Mouse (Mus musculus) gastrocnemius, adult 8-10 months (tissue): Measurements from ENCODE around the gene Pask. TPM values are rescaled to one million over a fixed set of nuclear protein-coding genes. Genes with fewer than 3 reads are reported as not detected.
"Not testable (repeated sequence)": the region's sequence is repeated elsewhere in the genome, so short reads cannot be mapped to it uniquely, and the experiment has no call there.

ENCODE experiments used
- DNase-seq, 2 experiments: peaks; one replicate each; pipeline ENCODE4 v3.0.0; 2022; ENCODE audit warnings: low spot score in 2 of 2
- total RNA-seq, 4 experiments: library from RNA; stranded (reverse); gene quantifications; 2 replicates each; pipeline ENCODE4 v1.2.4; 2022

Pask gene
- total RNA-seq, result under 1 TPM; 0.05 to 0.51 (median 0.29) TPM

DNA sequence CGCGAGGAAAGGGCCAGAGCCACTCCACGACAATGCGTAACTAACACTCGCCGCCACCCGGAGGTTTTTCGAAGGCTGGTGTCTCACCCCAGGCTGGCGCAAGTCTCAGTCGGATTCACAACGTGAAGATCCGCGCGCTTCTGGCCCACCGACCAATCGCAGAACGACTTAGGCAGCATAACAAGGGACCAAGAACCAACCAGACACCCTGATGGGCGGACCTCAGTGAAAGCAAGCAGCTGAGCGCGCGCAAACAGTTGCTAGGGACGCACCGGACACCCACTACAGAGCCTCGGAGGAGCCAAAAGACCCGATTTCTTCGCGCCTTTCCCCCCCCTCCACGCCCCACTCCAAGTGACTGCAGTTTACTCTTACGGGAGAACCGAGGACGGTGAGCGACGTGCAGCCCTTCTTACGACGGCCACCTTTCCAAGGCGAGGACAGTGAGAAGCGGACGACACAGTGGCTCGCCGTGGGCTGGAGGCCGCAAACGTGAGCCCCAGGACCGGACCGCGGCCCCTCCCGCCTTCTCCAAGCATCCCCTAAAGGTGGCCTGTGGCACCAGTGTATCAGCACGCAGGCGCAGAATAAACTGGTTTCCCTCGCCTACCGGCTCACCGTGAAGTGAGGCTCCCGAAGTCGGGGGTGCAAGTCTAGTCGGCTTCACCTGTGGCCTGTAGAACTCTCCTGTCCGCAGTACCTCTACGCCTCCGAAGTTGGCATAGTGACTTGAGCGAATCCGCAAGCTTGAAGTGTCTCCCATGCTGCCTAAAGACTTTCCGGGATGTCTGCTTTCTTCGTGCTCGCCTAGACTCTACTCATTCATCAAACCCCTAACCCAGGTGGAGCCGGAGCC lies at the start of gene Pask, which contains the start of gene Ppp1r7:
TSS of gene Pask (minus strand) at position 835 of the 856 bp plus-strand sequence.
TSS of gene Ppp1r7 (plus strand) at position 207 of the 856 bp plus-strand sequence.
- peak; percentile 86 to 91 for DNase-seq

GRCm38 (mm10) chr1:93388906-93389305 lies 45.6 kb upstream of the Pask start:
- no peak for DNase-seq

DNA sequence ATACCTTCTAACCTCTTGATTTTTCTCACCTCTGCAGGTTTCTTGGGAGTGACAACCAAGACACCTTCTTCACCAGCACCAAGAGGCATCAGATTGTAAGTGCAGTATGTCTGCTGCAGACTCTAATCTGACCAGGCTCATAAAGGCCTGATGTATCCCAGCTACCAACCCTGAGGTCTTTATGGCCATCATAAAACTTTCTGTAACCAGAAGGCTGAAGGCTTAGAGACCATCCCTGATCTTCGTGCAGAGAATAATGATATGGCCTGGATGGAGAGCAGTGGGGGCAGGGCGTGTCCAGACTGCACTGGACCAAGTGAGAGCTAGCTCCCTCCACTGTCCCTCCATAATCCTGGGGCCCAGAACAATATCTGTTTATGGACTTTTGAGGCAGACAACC lies 43.9 kb upstream of the Pask start:
- DNase-seq, result no peak

- DNase-seq, result no peak
Observed at GRCm38 (mm10) chr1:93379117-93379516, 35.8 kb upstream of the Pask start.

DNA sequence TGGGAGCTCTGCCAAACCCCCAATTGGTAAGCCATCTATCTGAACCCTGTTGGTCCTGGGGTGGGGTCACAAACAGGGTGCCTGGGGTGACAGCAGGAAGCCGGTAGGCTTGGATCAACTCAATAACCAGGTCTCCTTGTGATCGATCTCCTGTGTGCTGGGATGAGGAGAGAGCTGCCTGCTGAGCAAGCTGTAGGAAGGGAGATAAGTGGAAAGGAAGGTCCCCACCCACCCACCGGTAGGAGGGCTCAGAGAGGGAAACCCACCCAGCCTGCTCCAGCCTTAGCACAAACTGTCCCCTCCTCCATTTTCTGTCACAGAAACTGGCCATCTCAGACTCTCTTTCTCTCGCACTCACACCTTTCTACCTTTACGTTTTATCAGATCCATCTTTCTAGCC lies 34.0 kb upstream of the Pask start:
- DNase-seq, result no peak

GRCm38 (mm10) chr1:93373665-93374064 lies 30.4 kb upstream of the Pask start, which contains the start of gene Ano7:
Gene Ano7, plus strand, starts transcription at chr1:93373930.
- DNase-seq, result no peak

DNA sequence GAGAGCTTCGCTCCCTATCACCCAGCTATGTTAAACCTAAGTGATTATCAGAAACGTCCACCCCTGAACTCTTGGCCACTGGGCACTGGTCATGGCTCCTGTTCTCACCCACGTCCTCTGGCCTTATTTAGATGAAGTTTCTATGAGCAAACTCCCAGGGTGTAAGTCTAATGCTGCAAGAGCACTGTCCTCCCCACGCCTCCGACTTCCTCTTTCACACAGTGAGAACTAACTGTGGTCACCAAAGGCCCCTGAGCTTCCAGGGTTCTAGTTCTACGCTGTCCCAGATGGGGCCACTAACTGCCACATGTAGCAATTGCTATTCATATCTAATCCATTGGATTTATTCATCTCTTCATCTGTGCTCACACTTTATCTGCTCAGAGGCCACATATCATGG lies 22.4 kb upstream of the Pask start:
- no peak for DNase-seq

DNA sequence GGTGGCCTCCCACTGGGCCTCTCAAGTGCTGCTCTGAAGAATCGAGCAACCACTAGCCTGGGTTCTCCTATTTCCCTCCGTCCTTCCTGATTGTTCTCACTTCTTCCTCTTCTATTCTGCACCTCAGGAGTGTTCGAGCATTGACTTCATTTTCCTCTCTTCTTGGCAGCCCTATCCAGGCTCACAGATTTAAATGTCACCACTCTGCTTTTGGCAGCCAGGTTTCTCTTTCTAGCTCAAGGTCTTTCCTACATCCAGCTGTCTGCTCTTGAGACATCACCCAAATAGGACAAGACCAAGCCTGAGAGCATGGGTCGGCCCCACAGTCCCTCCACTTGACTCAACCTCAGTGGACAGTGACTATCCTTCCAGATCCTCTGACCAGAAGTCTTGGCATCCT lies 19.4 kb upstream of the Pask start:
- no peak for DNase-seq

- DNase-seq, result no peak
Observed at GRCm38 (mm10) chr1:93352724-93353123, 9.4 kb upstream of the Pask start.

DNA sequence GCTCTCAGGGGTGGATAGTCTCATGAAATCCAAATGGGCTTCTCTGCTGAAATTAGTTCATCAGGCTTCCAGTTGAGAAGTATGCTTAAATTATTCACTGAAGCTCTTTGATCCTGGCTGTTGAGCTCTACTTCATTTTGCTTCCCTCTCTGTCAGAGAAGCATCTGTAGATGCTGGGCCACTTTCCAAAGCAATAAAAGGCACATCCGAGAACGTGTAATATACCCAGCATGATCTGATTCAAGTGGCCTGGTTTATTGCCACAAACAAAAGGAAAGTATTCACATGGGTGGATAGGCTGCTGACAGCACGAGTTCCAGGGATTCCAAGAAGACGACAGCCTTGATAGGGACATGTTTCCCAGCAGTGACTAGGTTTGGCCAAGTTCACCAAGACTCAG lies 6.4 kb upstream of the Pask start:
- DNase-seq, result no peak

GRCm38 (mm10) chr1:93347176-93347575 lies 3.9 kb upstream of the Pask start:
- DNase-seq, result no peak

- DNase-seq, result peak; percentile 83 to 90
Observed at GRCm38 (mm10) chr1:93343504-93344047, 294 bp upstream of the Pask start.

DNA sequence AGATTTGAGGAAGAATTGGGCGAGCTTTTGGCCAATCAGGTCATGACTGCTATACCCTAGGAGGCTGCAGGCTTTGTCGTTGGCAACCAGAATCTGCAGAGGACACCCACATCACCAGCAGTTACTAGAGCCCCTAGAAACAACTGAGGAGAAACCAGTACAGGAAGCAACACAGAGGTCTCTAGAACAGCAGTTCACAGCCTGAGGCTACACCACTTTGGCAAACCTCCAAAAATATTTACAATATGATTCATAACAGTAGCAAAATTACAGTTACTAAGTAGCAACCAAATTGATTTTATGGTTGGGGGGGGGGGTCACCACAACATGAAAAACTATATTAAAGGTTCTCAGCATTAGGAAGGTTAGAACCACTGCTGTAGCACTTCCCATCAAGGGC lies 8.7 kb downstream of the Pask start:
- DNase-seq, result no peak

DNA sequence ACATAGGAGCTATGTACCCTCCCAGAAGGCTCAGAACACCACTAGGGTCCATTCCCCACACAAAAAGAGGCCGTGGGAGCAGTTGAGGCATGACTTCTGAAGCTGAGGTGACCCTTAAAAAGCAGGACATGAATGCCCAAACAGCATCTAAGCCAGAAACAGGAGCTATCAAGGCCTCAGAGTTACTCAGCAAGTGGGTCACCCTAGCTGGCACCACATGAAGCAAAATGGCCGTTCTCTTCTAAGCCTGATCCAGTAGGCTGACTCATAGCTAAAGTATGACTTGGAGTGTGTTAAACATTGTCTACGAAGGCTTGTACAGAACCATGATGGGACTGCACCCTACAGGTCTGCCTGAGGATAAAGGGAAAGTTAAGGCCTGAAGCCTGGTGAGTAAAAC lies 16.8 kb downstream of the Pask start:
- DNase-seq, result no peak

DNA sequence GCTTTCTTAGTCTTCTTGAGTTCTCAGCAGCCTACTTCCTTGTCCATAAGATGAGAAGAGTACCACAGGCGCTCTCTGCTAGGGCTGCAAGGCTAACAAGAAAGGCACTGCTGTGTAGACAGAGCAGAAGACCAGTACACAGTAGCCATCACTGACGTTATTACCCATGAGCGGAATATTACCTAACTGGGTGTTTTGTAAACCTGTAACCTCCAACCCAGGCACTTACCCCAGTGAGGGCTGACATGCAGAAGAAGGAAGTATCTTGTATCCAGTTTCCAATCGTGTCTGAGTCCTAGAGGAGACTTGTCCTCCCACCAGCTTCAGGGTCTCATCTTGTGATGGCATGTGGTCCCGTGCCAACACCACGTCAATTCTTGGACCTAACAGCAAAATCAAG lies 19.3 kb downstream of the Pask start:
- no peak for DNase-seq

DNA sequence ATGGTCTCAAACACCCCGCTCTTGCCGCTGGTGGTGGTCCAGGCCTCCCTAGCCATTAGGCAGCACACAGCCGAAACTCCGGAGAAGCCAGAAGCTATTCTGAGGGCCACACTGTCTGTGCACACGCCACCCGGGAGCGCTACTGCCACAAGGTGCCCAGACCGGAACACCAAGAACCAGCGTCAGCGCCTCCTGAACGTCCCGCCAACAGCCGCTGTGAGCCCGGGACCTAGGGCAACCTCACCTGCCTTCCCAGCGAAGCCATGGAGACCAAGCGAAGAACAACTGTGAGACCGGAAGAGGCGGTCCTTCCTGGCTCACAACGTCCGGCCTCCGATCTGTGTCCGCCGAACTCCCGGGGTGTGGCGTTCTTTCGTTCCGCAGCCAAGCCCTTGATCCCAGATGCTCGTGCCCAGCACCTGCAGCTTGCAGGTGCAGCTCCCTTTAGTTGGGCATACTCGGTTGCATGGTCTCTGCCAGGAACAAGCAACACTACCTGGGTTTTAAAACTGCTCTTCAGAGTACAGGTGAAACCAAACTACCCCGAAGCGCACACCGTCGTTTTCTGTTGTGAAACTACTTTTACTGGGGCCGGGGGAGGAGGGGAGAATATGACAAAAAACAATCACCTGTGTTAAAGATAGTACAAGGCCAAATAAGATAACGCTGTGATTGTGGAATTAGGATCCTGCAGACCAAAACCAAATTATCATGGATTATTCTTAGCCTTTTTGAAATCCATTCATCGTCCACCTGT lies 37.5 kb downstream of the Pask start, which contains the start of gene Mterf4:
TSS of gene Mterf4 (minus strand) at position 335 of the 757 bp plus-strand sequence.
- peak; percentile 57 to 70 for DNase-seq

GRCm38 (mm10) chr1:93300578-93300977 lies 42.7 kb downstream of the Pask start:
- DNase-seq, result no peak

- no peak for DNase-seq
Observed at GRCm38 (mm10) chr1:93299791-93300190, 43.5 kb downstream of the Pask start.

- not testable (repeated sequence) for DNase-seq
Observed at GRCm38 (mm10) chr1:93294491-93294890, 48.8 kb downstream of the Pask start.

DNA sequence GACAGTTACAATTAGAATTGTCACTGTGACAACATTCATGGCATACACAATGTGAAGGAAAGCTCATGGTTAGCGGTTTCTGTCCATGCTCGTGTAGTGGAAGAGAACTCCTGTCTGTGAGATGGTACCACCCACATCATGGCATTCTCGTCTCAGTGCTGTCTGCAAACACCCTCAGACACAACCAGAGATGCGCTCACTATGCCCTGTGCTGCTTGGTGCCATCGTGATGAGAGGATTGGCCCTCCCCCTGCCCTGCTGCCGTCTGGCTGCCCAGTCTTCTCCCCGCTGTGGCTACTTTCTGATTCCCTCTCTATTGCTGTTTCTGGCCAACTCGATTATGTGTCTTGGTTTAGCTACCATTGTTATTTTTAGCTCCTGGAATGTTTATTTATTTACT lies 51.3 kb downstream of the Pask start:
- DNase-seq, result no peak

GRCm38 (mm10) chr1:93291591-93291990 lies 51.7 kb downstream of the Pask start:
- no peak for DNase-seq

- no peak for DNase-seq
Observed at GRCm38 (mm10) chr1:93290956-93291355, 52.3 kb downstream of the Pask start.
